Mouse (Mus musculus) heart, embryonic 10.5 days (tissue): ENCODE results near the gene Haus7. TPM values are rescaled to one million over a fixed set of nuclear protein-coding genes. Genes with fewer than 3 reads are reported as not detected.

ENCODE experiments used
- polyA plus RNA-seq: library from polyadenylated mRNA; unstranded; fragments of >200 nt; fragmentation: Nextera tagmentation; extraction: Ambion mirVana; gene quantifications from 2 replicates; pipeline ENCODE4 v1.2.1, GENCODE M21; 2016

Haus7 gene
- polyA plus RNA-seq, 1 experiment from 2014 or later, result 90.0 TPM

Other genes starting within 250 kb of the Haus7 start
- 0.74 and 0.83 TPM in 2 replicates for gene Xlr4b, start 244.7 kb downstream of the Haus7 start, polyA plus RNA-seq
- 7.6 and 8.1 TPM in 2 replicates for gene F8a, start 230.8 kb downstream of the Haus7 start, polyA plus RNA-seq
- gene Xlr4c, start 215.9 kb downstream of the Haus7 start, polyA plus RNA-seq, result 0.25 and 0.34 TPM in 2 replicates
- not detected in 2 replicates for gene Xlr3c, start 193.7 kb downstream of the Haus7 start, polyA plus RNA-seq
- gene Xlr5a, start 166.1 kb downstream of the Haus7 start, polyA plus RNA-seq, result not detected in 2 replicates
- gene Xlr5c, start 166.1 kb downstream of the Haus7 start, polyA plus RNA-seq, result not detected in 2 replicates
- gene Gm45015, start 122.2 kb downstream of the Haus7 start, polyA plus RNA-seq, result not detected in 2 replicates
- 12.7 and 13.6 TPM in 2 replicates for gene Zfp275, start 116.4 kb downstream of the Haus7 start, polyA plus RNA-seq
- gene Gm18336, start 60.3 kb downstream of the Haus7 start, polyA plus RNA-seq, result not detected in 2 replicates
- gene Zfp92, start 47.9 kb downstream of the Haus7 start, polyA plus RNA-seq, result 0.13 TPM in 1 of 2 replicates, not detected in the other
- gene Trex2, start 23.7 kb downstream of the Haus7 start, polyA plus RNA-seq, result not detected in 2 replicates
- gene Bgn, start 24.6 kb upstream of the Haus7 start, polyA plus RNA-seq, result 18.6 and 30.3 TPM in 2 replicates
- gene Atp2b3, start 44.0 kb upstream of the Haus7 start, polyA plus RNA-seq, result 0.11 and 0.21 TPM in 2 replicates
- 26.1 and 65.3 TPM in 2 replicates for gene Dusp9, start 180.4 kb upstream of the Haus7 start, polyA plus RNA-seq
- gene Pnck, start 201.1 kb upstream of the Haus7 start, polyA plus RNA-seq, result 7.3 and 8.0 TPM in 2 replicates
- 5.8 and 6.2 TPM in 2 replicates for gene Slc6a8, start 214.1 kb upstream of the Haus7 start, polyA plus RNA-seq